Mouse (Mus musculus): ENCODE results near the gene Ly6g6f. TPM values are rescaled to one million over a fixed set of nuclear protein-coding genes. Genes with fewer than 3 reads are reported as not detected.

Gene Ly6g6f
- total RNA-seq, 1 experiment from 2014 or later, result not detected

- no peak for ATAC-seq (replicated peaks; ENCODE audit: insufficient number of reproducible peaks, low FRiP score, low TSS enrichment, poor library complexity, severe bottlenecking)
Observed at GRCm38 (mm10) chr17:35111774-35112173, 26.4 kb upstream of the Ly6g6f start.

- ATAC-seq (replicated peaks; ENCODE audit: insufficient number of reproducible peaks, low FRiP score, low TSS enrichment, poor library complexity, severe bottlenecking), result no peak
Observed at GRCm38 (mm10) chr17:35108097-35108496, 22.7 kb upstream of the Ly6g6f start, which contains the start of gene Ly6g5c. Gene Ly6g5c, plus strand, starts transcription at chr17:35108279.

- no peak for ATAC-seq (replicated peaks; ENCODE audit: insufficient number of reproducible peaks, low FRiP score, low TSS enrichment, poor library complexity, severe bottlenecking)
Observed at GRCm38 (mm10) chr17:35106522-35106921, 21.1 kb upstream of the Ly6g6f start.

GRCm38 (mm10) chr17:35105740-35106389, 20.5 kb upstream of the Ly6g6f start:
- no peak for ATAC-seq (replicated peaks; ENCODE audit: insufficient number of reproducible peaks, low FRiP score, low TSS enrichment, poor library complexity, severe bottlenecking)

- ATAC-seq (replicated peaks; ENCODE audit: insufficient number of reproducible peaks, low FRiP score, low TSS enrichment, poor library complexity, severe bottlenecking), result no peak
Observed at GRCm38 (mm10) chr17:35104754-35105153, 19.3 kb upstream of the Ly6g6f start.

- no peak for ATAC-seq (replicated peaks; ENCODE audit: insufficient number of reproducible peaks, low FRiP score, low TSS enrichment, poor library complexity, severe bottlenecking)
Observed at GRCm38 (mm10) chr17:35104079-35104478, 18.7 kb upstream of the Ly6g6f start.

- ATAC-seq (replicated peaks; ENCODE audit: insufficient number of reproducible peaks, low FRiP score, low TSS enrichment, poor library complexity, severe bottlenecking), result no peak
Observed at GRCm38 (mm10) chr17:35103221-35103690, 17.8 kb upstream of the Ly6g6f start.

- no peak for ATAC-seq (replicated peaks; ENCODE audit: insufficient number of reproducible peaks, low FRiP score, low TSS enrichment, poor library complexity, severe bottlenecking)
Observed at GRCm38 (mm10) chr17:35102299-35102698, 16.9 kb upstream of the Ly6g6f start.

GRCm38 (mm10) chr17:35101161-35101560, 15.8 kb upstream of the Ly6g6f start:
- ATAC-seq (replicated peaks; ENCODE audit: insufficient number of reproducible peaks, low FRiP score, low TSS enrichment, poor library complexity, severe bottlenecking), result no peak

- no peak for ATAC-seq (replicated peaks; ENCODE audit: insufficient number of reproducible peaks, low FRiP score, low TSS enrichment, poor library complexity, severe bottlenecking)
Observed at GRCm38 (mm10) chr17:35100196-35100765, 14.9 kb upstream of the Ly6g6f start.

- ATAC-seq (replicated peaks; ENCODE audit: insufficient number of reproducible peaks, low FRiP score, low TSS enrichment, poor library complexity, severe bottlenecking), result no peak
Observed at GRCm38 (mm10) chr17:35097164-35097655, 11.8 kb upstream of the Ly6g6f start.

- no peak for ATAC-seq (replicated peaks; ENCODE audit: insufficient number of reproducible peaks, low FRiP score, low TSS enrichment, poor library complexity, severe bottlenecking)
Observed at GRCm38 (mm10) chr17:35096597-35096996, 11.2 kb upstream of the Ly6g6f start.

- no peak for ATAC-seq (replicated peaks; ENCODE audit: insufficient number of reproducible peaks, low FRiP score, low TSS enrichment, poor library complexity, severe bottlenecking)
Observed at GRCm38 (mm10) chr17:35094475-35095365, 9.3 kb upstream of the Ly6g6f start.

GRCm38 (mm10) chr17:35092403-35093198, 7.2 kb upstream of the Ly6g6f start:
- ATAC-seq (replicated peaks; ENCODE audit: insufficient number of reproducible peaks, low FRiP score, low TSS enrichment, poor library complexity, severe bottlenecking), result no peak

- no peak for ATAC-seq (replicated peaks; ENCODE audit: insufficient number of reproducible peaks, low FRiP score, low TSS enrichment, poor library complexity, severe bottlenecking)
Observed at GRCm38 (mm10) chr17:35090166-35090932, 4.9 kb upstream of the Ly6g6f start.

- ATAC-seq (replicated peaks; ENCODE audit: insufficient number of reproducible peaks, low FRiP score, low TSS enrichment, poor library complexity, severe bottlenecking), result peak; percentile 95
Observed at GRCm38 (mm10) chr17:35088825-35089644, 3.6 kb upstream of the Ly6g6f start, which contains the start of gene Abhd16a. Gene Abhd16a, plus strand, starts transcription at chr17:35089263.

GRCm38 (mm10) chr17:35088151-35088550, 2.7 kb upstream of the Ly6g6f start:
- no peak for ATAC-seq (replicated peaks; ENCODE audit: insufficient number of reproducible peaks, low FRiP score, low TSS enrichment, poor library complexity, severe bottlenecking)
